Mouse (Mus musculus): Measurements from ENCODE around the gene Lpcat4. TPM values are rescaled to one million over a fixed set of nuclear protein-coding genes. Genes with fewer than 3 reads are reported as not detected.

Lpcat4 gene
- polyA plus RNA-seq (2012; fragmentation: generic; extraction: Trizol): 28.0 TPM
- long read RNA-seq, experiment 1, transcript Lpcat4-201 (14 exons, 2,275 nt): major isoform, 13 of 16 reads
- long read RNA-seq, experiment 1, partial matches to known transcripts: 2 of 16 reads
- long read RNA-seq, experiment 1, other reads (novel, unspliced or antisense): 1 of 16 reads
- long read RNA-seq, experiment 2, transcript Lpcat4-201 (14 exons, 2,275 nt): major isoform, 26 of 38 reads
- long read RNA-seq, experiment 2, partial matches to known transcripts: 3 of 38 reads
- long read RNA-seq, experiment 2, other reads (novel, unspliced or antisense): 9 of 38 reads

- peak within 1 kb of the TSS; percentile 76 for H3K4me3 ChIP-seq (ENCODE audit: insufficient read depth, poor library complexity, severe bottlenecking)
- peaks cover 34% of the 10 kb centered on the region for H3K79me2 ChIP-seq (ENCODE audit: control insufficient read depth, insufficient read depth)
- H3ac ChIP-seq (ENCODE audit: control insufficient read depth, insufficient read length, low read depth): peak within 1 kb of the TSS; percentile 88
- H3K79me3 ChIP-seq (ENCODE audit: low read depth): peaks cover 21% of the 10 kb centered on the region
- H3K36me3 ChIP-seq (ENCODE audit: control insufficient read depth, insufficient read depth): peaks cover 15% of the 10 kb centered on the region
- no peaks in the 10 kb centered on the region for H3K27me3 ChIP-seq (ENCODE audit: control insufficient read depth, insufficient read depth, insufficient read length)
- TF ChIP-seq MAX (IDR thresholded peaks at IDR 0.05) (no peak), CTCF (IDR thresholded peaks at IDR 0.05; ENCODE audit: control insufficient read depth, insufficient read depth, insufficient read length) (peak; percentile 99)
Measured at GRCm38 (mm10) chr2:112239212-112239934, at the start of gene Lpcat4. Gene Lpcat4 (plus strand): TSS chr2:112239468.

DNA sequence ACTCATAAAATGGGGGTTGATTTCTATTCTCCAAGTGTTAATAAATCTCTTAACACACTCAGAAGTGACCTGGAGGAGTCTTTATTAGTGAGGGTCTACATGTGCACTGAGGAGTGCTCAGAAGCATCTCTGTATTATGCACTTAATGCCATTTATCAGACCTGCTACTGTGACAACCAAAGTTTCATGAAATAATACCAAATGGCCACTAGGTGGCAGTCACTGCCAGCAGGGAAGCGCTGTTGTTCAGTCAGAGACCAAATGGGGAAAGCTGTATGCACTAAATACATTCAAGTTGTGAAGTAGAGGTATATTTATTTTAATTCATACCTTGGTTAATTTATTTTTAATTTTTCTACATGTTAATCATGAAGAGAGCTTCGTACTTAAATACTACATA lies 42.4 kb upstream of the Lpcat4 start:
- TF ChIP-seq USF1 (IDR thresholded peaks at IDR 0.05; ENCODE audit: low read depth): no peak
- TF ChIP-seq MYOG (IDR thresholded peaks at IDR 0.05; ENCODE audit: control insufficient read depth, extremely low read depth, insufficient read length): no peak
- TF ChIP-seq MYOD1 (IDR thresholded peaks at IDR 0.05; ENCODE audit: control insufficient read depth, insufficient read length, low read depth): no peak
- Histone ChIP-seq H3K4me3 (ENCODE audit: insufficient read depth, poor library complexity, severe bottlenecking) (no peak overlapping the region), H3K27me3 (ENCODE audit: control insufficient read depth, insufficient read depth, insufficient read length) (no peaks in the 10 kb centered on the region), H3K79me3 (ENCODE audit: low read depth) (no peaks in the 10 kb centered on the region), H3ac (ENCODE audit: control insufficient read depth, insufficient read length, low read depth) (no peak overlapping the region), H3K79me2 (ENCODE audit: control insufficient read depth, insufficient read depth) (no peaks in the 10 kb centered on the region), H3K36me3 (ENCODE audit: control insufficient read depth, insufficient read depth) (no peaks in the 10 kb centered on the region)

DNA sequence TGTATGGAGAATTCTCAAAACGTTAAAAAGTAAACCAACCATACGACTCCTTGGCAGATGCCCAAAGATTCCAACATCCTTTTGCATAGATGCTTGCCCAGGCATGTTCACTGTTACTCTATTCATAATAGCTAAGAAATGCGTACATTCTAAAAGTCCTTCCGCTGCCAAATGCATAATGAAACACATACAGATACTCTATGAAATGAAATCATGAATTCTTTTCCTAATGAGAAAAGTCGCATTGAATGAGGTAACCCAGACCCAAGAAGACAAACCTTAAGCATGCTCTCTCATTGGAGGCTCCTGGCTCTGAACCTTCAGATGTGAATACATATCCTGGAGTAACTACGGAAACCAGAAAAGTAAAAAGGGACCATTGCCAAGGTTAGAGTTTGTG lies 36.2 kb upstream of the Lpcat4 start:
- Histone ChIP-seq H3K4me3 (ENCODE audit: insufficient read depth, poor library complexity, severe bottlenecking) (no peak overlapping the region), H3K79me3 (ENCODE audit: low read depth) (no peaks in the 10 kb centered on the region)
- TF ChIP-seq CEBPB (IDR thresholded peaks at IDR 0.05; ENCODE audit: low read depth): no peak
- TF ChIP-seq FOSL1 (IDR thresholded peaks at IDR 0.05; ENCODE audit: insufficient read depth, low read length, poor library complexity, severe bottlenecking): no peak
- TF ChIP-seq CTCF (IDR thresholded peaks at IDR 0.05; ENCODE audit: control insufficient read depth, insufficient read depth, insufficient read length): no peak
- TF ChIP-seq MYOG (IDR thresholded peaks at IDR 0.05; ENCODE audit: control insufficient read depth, extremely low read depth, insufficient read length): no peak
- no peak for TF ChIP-seq MYOD1 (IDR thresholded peaks at IDR 0.05; ENCODE audit: control insufficient read depth, insufficient read length, low read depth)
- no peak for TF ChIP-seq USF1 (IDR thresholded peaks at IDR 0.05; ENCODE audit: low read depth)
- TF ChIP-seq MAX (IDR thresholded peaks at IDR 0.05): no peak

GRCm38 (mm10) chr2:112210142-112210541 lies 29.1 kb upstream of the Lpcat4 start:
- Histone ChIP-seq H3K27me3 (ENCODE audit: control insufficient read depth, insufficient read depth, insufficient read length) (peaks cover 12% of the 10 kb centered on the region), H3ac (ENCODE audit: control insufficient read depth, insufficient read length, low read depth) (no peak overlapping the region), H3K4me3 (ENCODE audit: insufficient read depth, poor library complexity, severe bottlenecking) (no peak overlapping the region), H3K79me3 (ENCODE audit: low read depth) (no peaks in the 10 kb centered on the region), H3K79me2 (ENCODE audit: control insufficient read depth, insufficient read depth) (no peaks in the 10 kb centered on the region), H3K36me3 (ENCODE audit: control insufficient read depth, insufficient read depth) (no peaks in the 10 kb centered on the region)
- no peak for TF ChIP-seq CTCF (IDR thresholded peaks at IDR 0.05; ENCODE audit: control insufficient read depth, insufficient read depth, insufficient read length)
- TF ChIP-seq MYOD1 (IDR thresholded peaks at IDR 0.05; ENCODE audit: control insufficient read depth, insufficient read length, low read depth): no peak
- no peak for TF ChIP-seq FOSL1 (IDR thresholded peaks at IDR 0.05; ENCODE audit: insufficient read depth, low read length, poor library complexity, severe bottlenecking)
- TF ChIP-seq MAX (IDR thresholded peaks at IDR 0.05): no peak
- no peak for TF ChIP-seq USF1 (IDR thresholded peaks at IDR 0.05; ENCODE audit: low read depth)
- TF ChIP-seq MYOG (IDR thresholded peaks at IDR 0.05; ENCODE audit: control insufficient read depth, extremely low read depth, insufficient read length): no peak

More for the DNA sequence above, 36.2 kb upstream of the Lpcat4 start:
- Histone ChIP-seq H3K79me2 (ENCODE audit: control insufficient read depth, insufficient read depth) (no peaks in the 10 kb centered on the region), H3ac (ENCODE audit: control insufficient read depth, insufficient read length, low read depth) (no peak overlapping the region), H3K36me3 (ENCODE audit: control insufficient read depth, insufficient read depth) (no peaks in the 10 kb centered on the region), H3K27me3 (ENCODE audit: control insufficient read depth, insufficient read depth, insufficient read length) (no peaks in the 10 kb centered on the region)

- Histone ChIP-seq H3K27me3 (ENCODE audit: control insufficient read depth, insufficient read depth, insufficient read length) (peaks cover 12% of the 10 kb centered on the region), H3ac (ENCODE audit: control insufficient read depth, insufficient read length, low read depth) (no peak overlapping the region), H3K79me3 (ENCODE audit: low read depth) (no peaks in the 10 kb centered on the region), H3K4me3 (ENCODE audit: insufficient read depth, poor library complexity, severe bottlenecking) (no peak overlapping the region), H3K36me3 (ENCODE audit: control insufficient read depth, insufficient read depth) (no peaks in the 10 kb centered on the region), H3K79me2 (ENCODE audit: control insufficient read depth, insufficient read depth) (no peaks in the 10 kb centered on the region)
- TF ChIP-seq MYOG (IDR thresholded peaks at IDR 0.05; ENCODE audit: control insufficient read depth, extremely low read depth, insufficient read length) (no peak), CEBPB (IDR thresholded peaks at IDR 0.05; ENCODE audit: low read depth) (no peak), MAX (IDR thresholded peaks at IDR 0.05) (no peak), FOSL1 (IDR thresholded peaks at IDR 0.05; ENCODE audit: insufficient read depth, low read length, poor library complexity, severe bottlenecking) (no peak), MYOD1 (IDR thresholded peaks at IDR 0.05; ENCODE audit: control insufficient read depth, insufficient read length, low read depth) (no peak), USF1 (IDR thresholded peaks at IDR 0.05; ENCODE audit: low read depth) (no peak), CTCF (IDR thresholded peaks at IDR 0.05; ENCODE audit: control insufficient read depth, insufficient read depth, insufficient read length) (no peak)
Measured at GRCm38 (mm10) chr2:112210699-112211098, 28.6 kb upstream of the Lpcat4 start.

- H3K4me3 ChIP-seq (ENCODE audit: insufficient read depth, poor library complexity, severe bottlenecking): no peak overlapping the region
- no peaks in the 10 kb centered on the region for H3K27me3 ChIP-seq (ENCODE audit: control insufficient read depth, insufficient read depth, insufficient read length)
- TF ChIP-seq MYOG (IDR thresholded peaks at IDR 0.05; ENCODE audit: control insufficient read depth, extremely low read depth, insufficient read length) (no peak), CTCF (IDR thresholded peaks at IDR 0.05; ENCODE audit: control insufficient read depth, insufficient read depth, insufficient read length) (no peak), FOSL1 (IDR thresholded peaks at IDR 0.05; ENCODE audit: insufficient read depth, low read length, poor library complexity, severe bottlenecking) (no peak), USF1 (IDR thresholded peaks at IDR 0.05; ENCODE audit: low read depth) (no peak), CEBPB (IDR thresholded peaks at IDR 0.05; ENCODE audit: low read depth) (no peak), MYOD1 (IDR thresholded peaks at IDR 0.05; ENCODE audit: control insufficient read depth, insufficient read length, low read depth) (no peak), MAX (IDR thresholded peaks at IDR 0.05) (no peak)
- H3K79me2 ChIP-seq (ENCODE audit: control insufficient read depth, insufficient read depth): no peaks in the 10 kb centered on the region
- no peaks in the 10 kb centered on the region for H3K36me3 ChIP-seq (ENCODE audit: control insufficient read depth, insufficient read depth)
- H3ac ChIP-seq (ENCODE audit: control insufficient read depth, insufficient read length, low read depth): no peak overlapping the region
- no peaks in the 10 kb centered on the region for H3K79me3 ChIP-seq (ENCODE audit: low read depth)
Measured at GRCm38 (mm10) chr2:112215977-112216376, 23.3 kb upstream of the Lpcat4 start.
